Mouse (Mus musculus) gastrocnemius, postnatal 14 days (tissue): Measurements from ENCODE around the gene Ssh2. TPM values are rescaled to one million over a fixed set of nuclear protein-coding genes. Genes with fewer than 3 reads are reported as not detected.

Source experiments
- total RNA-seq, 2 experiments: library from RNA; stranded (reverse); gene quantifications; 2 replicates each; pipeline ENCODE4 v1.2.3; 2021

The Ssh2 gene
- total RNA-seq, 2 experiments from 2014 or later, result 38.4 to 42.4 TPM

Other genes with a start within 250 kb of the Ssh2 start
- gene Slc6a4, start 217.7 kb upstream of the Ssh2 start, total RNA-seq, result under 1 TPM; 0.40 to 0.49 TPM
- 10 to 100 TPM; 11.2 to 13.7 TPM for gene Nsrp1, start 137.9 kb upstream of the Ssh2 start, total RNA-seq
- under 1 TPM; 0.18 TPM for gene Efcab5, start 27.3 kb upstream of the Ssh2 start, total RNA-seq
- gene Coro6, start 246.1 kb downstream of the Ssh2 start, total RNA-seq, result 10 to 100 TPM; 79.2 to 80.8 TPM